Mouse (Mus musculus) liver, embryonic 15.5 days (tissue): ENCODE measurements around the gene Nsmce4a. TPM values are rescaled to one million over a fixed set of nuclear protein-coding genes. Genes with fewer than 3 reads are reported as not detected.

Experiments
- ATAC-seq: fragments of 200-750 bp; cut with Nextera tagmentation; 2 replicates; pipeline ENCODE4 v1.8.0; 2017; ENCODE audit warnings: moderate number of reproducible peaks, mild to moderate bottlenecking, moderate library complexity; ENCODE audit not compliant: insufficient read depth
- H3K27ac ChIP-seq: fragments of 300-500 bp; sonication (generic); replicated peaks from 2 replicates; pipeline ENCODE4 v1.5.1; 2015; ENCODE audit warnings: mild to moderate bottlenecking, inconsistent platforms
- H3K27me3 ChIP-seq: fragments of 300-500 bp; sonication (generic); 2 replicates; pipeline ENCODE4 v1.6.1; 2015; ENCODE audit warnings: mild to moderate bottlenecking, inconsistent platforms
- H3K36me3 ChIP-seq: fragments of 300-500 bp; sonication (generic); replicated peaks from 2 replicates; pipeline ENCODE4 v1.6.1; 2015; ENCODE audit warnings: moderate library complexity, mild to moderate bottlenecking, inconsistent platforms
- H3K4me1 ChIP-seq: fragments of 300-500 bp; sonication (generic); replicated peaks from 2 replicates; pipeline ENCODE4 v1.6.1; 2015; ENCODE audit warnings: inconsistent platforms
- H3K4me2 ChIP-seq: fragments of 300-500 bp; sonication (generic); 2 replicates; pipeline ENCODE4 v1.6.1; 2015; ENCODE audit warnings: moderate library complexity, mild to moderate bottlenecking, inconsistent platforms
- H3K4me3 ChIP-seq: fragments of 300-500 bp; sonication (generic); replicated peaks from 2 replicates; pipeline ENCODE4 v1.5.1; 2015; ENCODE audit warnings: mild to moderate bottlenecking, inconsistent platforms
- H3K9ac ChIP-seq: fragments of 300-500 bp; sonication (generic); 2 replicates; pipeline ENCODE4 v1.6.1; 2015; ENCODE audit warnings: moderate library complexity, mild to moderate bottlenecking, inconsistent platforms
- H3K9me3 ChIP-seq: fragments of 300-500 bp; sonication (generic); replicated peaks from 2 replicates; pipeline ENCODE4 v1.6.1; 2016; ENCODE audit warnings: inconsistent platforms
- WGBS: fragments of 180-500 bp; shearing (Covaris S2); methylation state at CpG from one replicate; pipeline ENCODE4 v1.1.7; 2015; ENCODE audit warnings: mixed read lengths; ENCODE audit not compliant: insufficient replicate concordance; 5-methylcytosine and 5-hydroxymethylcytosine counted together
- polyA plus RNA-seq: library from polyadenylated mRNA; unstranded; fragments of >200 nt; fragmentation: Nextera tagmentation; extraction: Ambion mirVana; gene quantifications from 2 replicates; pipeline ENCODE4 v1.2.1, GENCODE M21; 2015

Nsmce4a gene
- polyA plus RNA-seq, 1 experiment from 2014 or later, result 90.7 TPM

GRCm38 (mm10) chr7:130503006-130503405, 69.9 kb downstream of the Nsmce4a start:
- no peak overlapping the region for H3K4me3 ChIP-seq
- no peaks in the 10 kb centered on the region for H3K4me1 ChIP-seq
- WGBS, result 88% methylated on average over 5 of the region's 5 CpGs
- H3K27ac ChIP-seq, result no peak overlapping the region
- no peak overlapping the region for H3K9ac ChIP-seq
- peaks cover 62% of the 10 kb centered on the region for H3K36me3 ChIP-seq
- H3K4me2 ChIP-seq, result no peak overlapping the region
- H3K27me3 ChIP-seq, result no peaks in the 10 kb centered on the region
- no peaks in the 10 kb centered on the region for H3K9me3 ChIP-seq
- ATAC-seq, result no peak

- ATAC-seq, result no peak
- no peaks in the 10 kb centered on the region for H3K9me3 ChIP-seq
- no peaks in the 10 kb centered on the region for H3K27me3 ChIP-seq
- H3K36me3 ChIP-seq, result peaks cover 49% of the 10 kb centered on the region
- WGBS, result 28% methylated on average over 1 of the region's 1 CpGs
- H3K9ac ChIP-seq, result no peak overlapping the region
- H3K4me2 ChIP-seq, result no peak overlapping the region
- no peak overlapping the region for H3K27ac ChIP-seq
- no peak overlapping the region for H3K4me3 ChIP-seq
- H3K4me1 ChIP-seq, result no peaks in the 10 kb centered on the region
Measured at GRCm38 (mm10) chr7:130501499-130501898, 71.4 kb downstream of the Nsmce4a start.

GRCm38 (mm10) chr7:130493346-130493745, 79.6 kb downstream of the Nsmce4a start:
- no peak overlapping the region for H3K4me3 ChIP-seq
- ATAC-seq, result no peak
- H3K27me3 ChIP-seq, result no peaks in the 10 kb centered on the region
- H3K4me2 ChIP-seq, result no peak overlapping the region
- H3K9me3 ChIP-seq, result no peaks in the 10 kb centered on the region
- H3K27ac ChIP-seq, result no peak overlapping the region
- H3K9ac ChIP-seq, result no peak overlapping the region
- peaks cover 15% of the 10 kb centered on the region; the same call in 1 of the 2 replicates for H3K36me3 ChIP-seq
- WGBS, result 79% methylated on average over 3 of the region's 3 CpGs
- peaks cover 3% of the 10 kb centered on the region; the same call in 1 of the 2 replicates for H3K4me1 ChIP-seq

- Histone ChIP-seq H3K9ac (no peak overlapping the region), H3K4me2 (no peak overlapping the region), H3K27me3 (no peaks in the 10 kb centered on the region), H3K4me3 (no peak overlapping the region), H3K4me1 (peaks cover 3% of the 10 kb centered on the region; the same call in 1 of the 2 replicates), H3K36me3 (peaks cover 19% of the 10 kb centered on the region; the same call in 1 of the 2 replicates), H3K27ac (no peak overlapping the region), H3K9me3 (no peaks in the 10 kb centered on the region)
- no peak for ATAC-seq
Measured at GRCm38 (mm10) chr7:130492026-130492425, 80.9 kb downstream of the Nsmce4a start.

Other genes starting within 250 kb of the Nsmce4a start
- 18.8 and 24.1 TPM in 2 replicates for gene Ate1, start 52.7 kb downstream of the Nsmce4a start, polyA plus RNA-seq
- gene Tacc2, start 4.3 kb upstream of the Nsmce4a start, polyA plus RNA-seq, result 2.6 and 3.0 TPM in 2 replicates
- gene Btbd16, start 201.0 kb upstream of the Nsmce4a start, polyA plus RNA-seq, result not detected in 2 replicates